Mouse (Mus musculus) small intestine, adult 2 months (tissue): Measurements from ENCODE around the gene Ubn2. TPM values are rescaled to one million over a fixed set of nuclear protein-coding genes. Genes with fewer than 3 reads are reported as not detected.

ENCODE experiments used
- H3K27ac ChIP-seq: fragments of 200-500 bp; 2 replicates; pipeline ENCODE4 v1.5.1; 2012; ENCODE audit warnings: low read depth, low read length, control low read depth, inconsistent platforms; ENCODE audit not compliant: insufficient read depth
- H3K27me3 ChIP-seq: fragments of 200-500 bp; 2 replicates; pipeline ENCODE4 v1.6.1; 2012; ENCODE audit warnings: mild to moderate bottlenecking, moderate library complexity, low read length, inconsistent platforms; ENCODE audit not compliant: control insufficient read depth, insufficient read depth
- H3K36me3 ChIP-seq: fragments of 200-500 bp; 2 replicates; pipeline ENCODE4 v1.6.1; 2012; ENCODE audit warnings: mild to moderate bottlenecking, low read length, control low read depth, inconsistent platforms; ENCODE audit not compliant: control insufficient read depth, insufficient read depth
- H3K4me1 ChIP-seq: fragments of 200-500 bp; 2 replicates; pipeline ENCODE4 v1.6.1; 2012; ENCODE audit warnings: low read length, inconsistent platforms, mixed read lengths; ENCODE audit not compliant: control insufficient read depth, insufficient read depth, insufficient read length
- H3K4me3 ChIP-seq: fragments of 200-500 bp; 2 replicates; pipeline ENCODE4 v1.5.1; 2012; ENCODE audit warnings: low read depth, mild to moderate bottlenecking, control low read depth, inconsistent platforms, low read length, moderate library complexity
- CTCF ChIP-seq: fragments of 200-500 bp; IDR thresholded peaks from 2 replicates; pipeline ENCODE4 v1.5.1; 2012; ENCODE audit warnings: low read depth, mild to moderate bottlenecking, control low read depth, inconsistent platforms, low read length, moderate library complexity, mixed read lengths; ENCODE audit not compliant: insufficient replicate concordance, insufficient read length; ENCODE audit errors: extremely low read depth
- POLR2A ChIP-seq: fragments of 200-500 bp; IDR thresholded peaks from 2 replicates; pipeline ENCODE4 v1.6.1; 2012; ENCODE audit warnings: low read depth, mild to moderate bottlenecking, control low read depth, inconsistent platforms, low read length, moderate library complexity
- WGBS: fragments of 180-500 bp; shearing (Covaris S2); methylation state at CpG from one replicate; pipeline ENCODE4 v1.1.7; 2018; 5-methylcytosine and 5-hydroxymethylcytosine counted together
- polyA plus RNA-seq: library from polyadenylated mRNA; depleted of rRNA; stranded (reverse); fragments of >200 nt; gene quantifications from 2 replicates; pipeline ENCODE4 v1.2.3, GENCODE M21; 2012

Gene Ubn2
- polyA plus RNA-seq, 1 experiment, result 5.1 TPM

DNA sequence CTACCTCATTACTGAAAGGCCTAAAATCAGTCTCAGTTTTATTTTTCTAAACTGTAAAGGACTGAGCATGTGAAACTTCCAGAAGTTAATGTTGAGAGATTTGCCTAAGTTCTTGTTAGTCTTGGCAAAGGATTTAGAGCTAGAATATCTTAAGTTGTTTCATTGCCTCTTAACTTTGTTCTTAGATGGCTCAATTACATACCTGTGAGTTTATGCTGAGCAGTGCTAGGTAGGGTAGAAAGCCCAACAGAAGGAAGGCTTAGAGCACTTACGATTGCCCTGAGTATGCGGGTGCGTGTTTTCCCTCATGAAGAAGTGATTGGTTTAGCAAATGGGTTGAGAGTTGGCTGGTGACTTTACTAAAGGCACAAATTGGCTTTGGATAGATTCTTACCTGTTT, 24.3 kb downstream of the Ubn2 start:
- no peak overlapping the region for H3K4me3 ChIP-seq
- H3K4me1 ChIP-seq, result no peaks in the 10 kb centered on the region
- H3K36me3 ChIP-seq, result peaks cover 18% of the 10 kb centered on the region
- 98% methylated on average over 3 of the region's 3 CpGs for WGBS
- TF ChIP-seq CTCF (no peak), POLR2A (no peak)
- no peaks in the 10 kb centered on the region for H3K27me3 ChIP-seq
- H3K27ac ChIP-seq, result no peak overlapping the region

DNA sequence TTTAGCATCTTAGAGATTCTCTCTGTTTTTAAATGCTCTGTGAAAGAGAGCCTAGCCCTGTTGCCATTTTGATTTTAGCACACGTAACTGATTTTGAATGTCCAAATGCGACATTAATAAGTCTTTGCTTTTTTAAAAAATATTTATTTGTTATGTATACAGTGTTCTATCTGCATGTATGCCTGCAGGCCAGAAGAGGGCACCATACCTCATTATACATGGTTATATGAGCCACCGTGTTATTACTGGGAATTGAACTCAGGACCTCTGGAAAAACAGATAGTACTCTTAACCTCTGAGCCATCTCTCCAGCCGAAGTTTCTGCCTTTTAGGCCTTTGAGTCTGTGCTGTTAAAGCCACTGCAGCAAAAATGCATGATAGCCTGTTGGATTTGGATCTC, 35.8 kb downstream of the Ubn2 start:
- H3K27ac ChIP-seq, result no peak overlapping the region
- no peaks in the 10 kb centered on the region for H3K27me3 ChIP-seq
- H3K36me3 ChIP-seq, result peaks cover 33% of the 10 kb centered on the region
- TF ChIP-seq CTCF (no peak), POLR2A (no peak)
- no peak overlapping the region for H3K4me3 ChIP-seq
- whole genome bisulfite sequencing, result 77% methylated on average over 4 of the region's 4 CpGs
- no peaks in the 10 kb centered on the region for H3K4me1 ChIP-seq

DNA sequence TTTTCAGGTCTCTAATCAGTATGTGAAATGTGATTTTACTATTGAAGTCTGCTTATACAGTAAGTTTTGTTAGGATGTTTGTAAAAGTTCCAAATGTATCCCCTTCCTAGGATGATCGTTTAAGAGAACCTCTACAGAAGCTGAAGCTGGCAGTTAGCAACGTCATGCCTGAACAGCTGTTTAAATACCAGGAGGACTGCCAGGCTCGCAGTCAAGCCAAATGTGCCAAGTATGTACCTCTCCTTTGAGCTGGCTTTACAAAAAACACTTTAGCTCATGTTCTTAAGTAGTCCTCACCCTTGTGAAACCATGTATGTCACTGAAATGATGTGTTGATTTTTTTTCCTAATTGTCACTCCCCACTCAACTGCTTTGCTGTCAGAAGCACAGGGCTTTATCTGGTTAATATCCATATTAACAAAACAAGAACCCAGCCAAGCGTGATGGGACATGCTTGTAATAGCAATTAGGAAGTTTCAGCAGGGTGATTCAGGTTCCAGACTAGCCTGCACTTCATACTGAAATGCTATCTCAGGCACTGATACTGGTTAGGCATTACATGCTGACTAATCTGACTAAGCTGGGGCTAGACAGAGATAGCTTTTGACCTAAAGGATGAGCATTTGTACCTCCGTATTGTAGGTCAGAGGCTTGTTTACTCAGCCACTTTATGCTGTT, 48.1 kb downstream of the Ubn2 start:
- Histone ChIP-seq H3K4me3 (no peak overlapping the region), H3K27ac (no peak overlapping the region), H3K4me1 (no peaks in the 10 kb centered on the region), H3K27me3 (no peaks in the 10 kb centered on the region), H3K36me3 (peaks cover 42% of the 10 kb centered on the region)
- TF ChIP-seq CTCF, result no peak
- no peak for TF ChIP-seq POLR2A
- 53% methylated on average over 5 of the region's 5 CpGs for WGBS

DNA sequence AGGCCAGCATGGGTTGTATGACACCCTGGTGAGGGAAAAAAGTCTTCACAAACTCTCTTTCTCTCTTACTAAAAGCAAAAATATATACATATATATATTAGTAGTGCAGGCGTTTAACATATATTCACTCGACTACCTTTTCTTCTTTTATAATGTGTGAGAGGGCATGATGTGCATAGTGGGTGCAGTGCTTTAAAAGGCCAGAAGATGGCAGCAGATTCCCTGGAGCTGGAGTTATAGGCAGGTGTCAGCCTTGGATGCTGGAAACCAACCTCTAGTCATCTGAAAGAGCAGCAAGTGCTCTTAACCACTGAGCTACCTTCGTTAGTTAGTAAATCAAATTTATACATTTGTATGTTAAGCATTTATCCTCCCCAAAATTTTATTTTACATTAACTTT, 58.8 kb downstream of the Ubn2 start:
- H3K27ac ChIP-seq, result no peak overlapping the region
- peaks cover 31% of the 10 kb centered on the region for H3K36me3 ChIP-seq
- TF ChIP-seq POLR2A (no peak), CTCF (peak; percentile 63; the same call in 1 of the 2 replicates)
- H3K4me1 ChIP-seq, result no peaks in the 10 kb centered on the region
- no peaks in the 10 kb centered on the region for H3K27me3 ChIP-seq
- 86% methylated on average over 3 of the region's 3 CpGs for WGBS
- H3K4me3 ChIP-seq, result no peak overlapping the region

DNA sequence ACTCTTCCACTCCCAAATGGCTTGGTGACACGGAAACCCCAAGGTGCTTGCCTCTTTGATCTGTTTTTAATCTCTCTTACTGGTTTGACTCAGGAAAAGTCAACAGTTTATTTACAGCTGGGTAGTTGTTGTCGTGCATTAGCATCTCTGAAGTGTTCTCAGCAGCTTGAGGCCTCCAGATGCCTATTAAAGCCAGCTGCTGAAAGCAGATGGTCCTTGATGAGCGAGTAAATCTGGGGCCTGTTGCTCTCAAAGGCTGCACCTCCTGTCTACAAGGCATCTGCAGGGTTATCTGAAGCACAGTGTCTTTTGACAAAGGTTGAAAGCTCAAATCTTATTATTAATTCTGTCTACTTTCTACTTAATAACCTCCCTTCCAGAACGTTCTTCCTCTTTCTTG, 61.9 kb downstream of the Ubn2 start:
- peaks cover 33% of the 10 kb centered on the region for H3K36me3 ChIP-seq
- TF ChIP-seq CTCF (no peak), POLR2A (no peak)
- no peak overlapping the region for H3K4me3 ChIP-seq
- no peaks in the 10 kb centered on the region for H3K4me1 ChIP-seq
- H3K27ac ChIP-seq, result no peak overlapping the region
- 65% methylated on average over 4 of the region's 4 CpGs for WGBS
- H3K27me3 ChIP-seq, result no peaks in the 10 kb centered on the region

DNA sequence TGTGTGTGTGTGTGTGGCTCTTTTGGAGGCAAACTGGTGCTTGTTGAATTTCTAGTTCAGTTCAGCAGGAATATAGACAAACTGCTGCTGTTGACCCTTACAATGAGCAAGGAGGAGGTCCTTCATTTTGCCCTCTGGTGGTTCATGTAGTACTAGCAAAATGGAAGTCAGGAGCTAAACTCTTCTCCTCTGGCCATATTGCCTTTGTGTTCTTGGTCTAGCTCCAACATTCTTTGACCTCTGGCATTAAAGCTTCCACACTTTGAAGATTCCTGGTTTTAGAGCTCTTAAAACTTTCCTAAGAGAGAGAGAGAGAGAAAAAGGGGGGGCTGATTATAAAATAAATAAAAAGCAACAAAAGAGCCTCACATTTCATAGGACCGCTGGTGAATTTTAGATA, 78.3 kb downstream of the Ubn2 start:
- Histone ChIP-seq H3K27me3 (no peaks in the 10 kb centered on the region), H3K27ac (no peak overlapping the region), H3K36me3 (0 out of 2 replicates have a peak, but pooled peaks cover 1% of the 10 kb centered on the region), H3K4me3 (no peak overlapping the region), H3K4me1 (no peaks in the 10 kb centered on the region)
- WGBS, result 86% methylated on average over 1 of the region's 1 CpGs
- TF ChIP-seq CTCF (no peak), POLR2A (no peak)

DNA sequence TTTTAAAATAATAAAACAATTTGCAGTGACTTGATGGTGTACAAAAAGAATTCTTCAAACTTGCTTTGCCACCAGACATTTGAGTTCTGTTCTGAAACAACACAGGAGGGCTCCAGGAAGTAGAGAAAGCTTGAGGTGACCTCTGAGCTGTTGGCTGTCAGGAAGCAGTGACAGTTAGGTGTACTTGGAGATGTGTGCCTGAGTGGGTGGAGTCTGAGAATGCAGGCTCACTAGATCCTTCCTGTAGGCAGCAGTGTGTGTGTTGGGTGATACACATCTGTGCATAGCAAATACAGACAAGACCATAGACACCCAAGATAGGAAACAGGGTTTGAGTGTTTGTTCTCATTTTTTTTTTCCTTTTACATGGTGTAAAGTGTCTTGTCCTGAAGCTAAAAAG, 79.1 kb downstream of the Ubn2 start:
- no peak overlapping the region for H3K4me3 ChIP-seq
- no peaks in the 10 kb centered on the region for H3K27me3 ChIP-seq
- H3K27ac ChIP-seq, result no peak overlapping the region
- TF ChIP-seq POLR2A, result no peak
- TF ChIP-seq CTCF, result no peak
- no peaks in the 10 kb centered on the region for H3K4me1 ChIP-seq
- H3K36me3 ChIP-seq, result 0 out of 2 replicates have a peak, but pooled peaks cover 1% of the 10 kb centered on the region

DNA sequence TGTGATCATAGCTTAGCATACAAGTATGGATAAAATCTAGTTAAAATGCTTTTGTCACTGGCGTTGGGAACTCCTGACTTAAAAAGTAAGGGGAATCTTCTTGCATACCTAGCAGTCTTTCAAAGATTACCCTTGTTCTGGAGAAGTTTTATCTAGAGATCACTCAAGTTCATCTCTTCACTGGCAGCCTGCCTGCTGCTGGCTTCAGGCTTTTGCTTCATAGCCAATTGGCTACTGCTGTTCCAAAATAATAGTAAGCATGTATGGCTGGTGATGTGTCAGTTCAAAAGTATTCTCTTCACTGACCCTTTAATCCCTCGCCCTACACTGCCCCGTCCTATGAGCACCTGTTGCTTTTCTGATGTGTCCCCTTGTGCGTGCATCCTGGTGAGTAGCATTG, 81.5 kb downstream of the Ubn2 start:
- H3K36me3 ChIP-seq, result no peaks in the 10 kb centered on the region
- no peaks in the 10 kb centered on the region for H3K27me3 ChIP-seq
- no peak overlapping the region for H3K27ac ChIP-seq
- no peak overlapping the region for H3K4me3 ChIP-seq
- WGBS, result 92% methylated on average over 4 of the region's 4 CpGs
- H3K4me1 ChIP-seq, result no peaks in the 10 kb centered on the region
- TF ChIP-seq CTCF (no peak), POLR2A (no peak)
